Mouse (Mus musculus): Measurements from ENCODE around the gene Fdx1. TPM values are rescaled to one million over a fixed set of nuclear protein-coding genes. Genes with fewer than 3 reads are reported as not detected.
A peak's percentile ranks its signal among the peaks of the same experiment; 100 is the strongest.

The Fdx1 gene
- polyA plus RNA-seq, 1 experiment from 2014 or later, result 65.0 TPM

DNA sequence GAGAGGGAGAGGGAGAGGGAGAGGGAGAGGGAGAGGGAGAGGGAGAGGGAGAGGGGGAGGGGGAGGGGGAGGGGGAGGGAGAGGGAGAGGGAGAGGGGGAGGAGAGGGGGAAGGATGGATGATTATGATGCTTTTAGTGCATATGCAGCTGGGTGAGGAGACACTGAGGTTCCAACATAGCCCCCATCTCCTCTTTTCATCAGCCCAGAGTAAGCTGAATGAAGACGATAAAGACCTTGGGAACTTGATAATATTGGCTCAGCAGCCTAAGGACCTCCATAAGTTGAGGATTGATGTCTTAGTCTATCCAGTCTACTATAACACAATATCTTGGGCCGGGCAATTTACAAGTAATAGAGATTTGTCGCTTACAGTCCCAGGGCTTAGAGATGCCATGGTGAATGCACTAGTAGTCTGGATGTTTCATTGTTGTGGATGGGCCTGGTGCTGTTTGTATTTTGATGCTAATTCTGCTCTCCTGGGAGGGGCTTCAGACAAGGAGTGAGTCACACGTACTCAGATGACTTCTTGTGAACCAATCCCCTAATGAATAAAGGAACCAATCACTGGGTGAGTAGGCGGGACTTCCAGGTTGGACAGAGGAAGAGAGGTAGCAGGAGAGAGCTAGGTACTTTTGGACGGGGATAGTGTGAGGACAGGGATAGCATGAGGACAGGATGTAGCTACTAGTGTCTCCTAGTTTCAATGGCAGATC is 15.3 kb upstream of the Fdx1 start:
- Histone ChIP-seq H3K4me3 (ENCODE audit: low read depth, low read length) (no peak overlapping the region), H3K9ac (replicated peaks; ENCODE audit: low read length) (no peak overlapping the region), H3K27ac (replicated peaks; ENCODE audit: low read depth, low read length) (no peak overlapping the region), H3K4me1 (ENCODE audit: control insufficient read depth, insufficient read depth, low read length) (no peaks in the 10 kb centered on the region), H3K36me3 (replicated peaks; ENCODE audit: control insufficient read depth, insufficient read depth, low read depth, low read length) (no peaks in the 10 kb centered on the region), H3K27me3 (ENCODE audit: control insufficient read depth, insufficient read depth, low read length) (no peaks in the 10 kb centered on the region), H3K9me3 (replicated peaks; ENCODE audit: control insufficient read depth, low read length) (no peaks in the 10 kb centered on the region), H3K4me2 (ENCODE audit: low read depth, low read length) (no peak overlapping the region)
- DNase-seq (ENCODE audit: low spot score), result no peak
- no peak for ATAC-seq (replicated peaks; ENCODE audit: insufficient number of reproducible peaks, low FRiP score, low TSS enrichment, low read depth)
- WGBS, result 85% methylated on average over 6 of the region's 6 CpGs

DNA sequence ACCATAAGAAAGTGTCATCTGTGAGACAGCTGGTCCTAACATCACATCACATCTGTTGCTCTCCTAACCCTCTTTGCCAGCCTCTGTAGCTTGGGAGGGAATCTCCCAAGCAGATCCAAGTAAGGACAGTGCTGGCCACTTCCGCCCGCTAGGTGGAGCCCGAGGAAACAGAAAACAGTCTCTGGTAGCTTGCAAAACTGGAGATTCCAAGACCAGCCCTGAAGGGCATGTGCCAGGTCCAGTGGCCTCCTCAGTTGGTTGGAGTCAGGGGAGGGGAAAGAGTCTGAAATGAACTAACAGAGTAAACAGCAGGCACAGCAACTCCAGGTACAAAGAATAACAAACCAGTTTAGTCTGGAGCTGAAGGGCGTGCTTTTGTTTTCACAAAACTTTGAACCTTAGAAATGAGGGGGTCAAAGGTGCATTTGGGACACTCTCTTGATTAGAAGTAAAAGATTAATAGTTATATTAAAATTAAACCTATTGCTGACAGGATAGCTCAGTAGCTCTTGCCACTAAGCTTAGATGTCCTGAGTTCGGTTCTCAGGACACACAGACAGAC is 14.2 kb upstream of the Fdx1 start:
- Histone ChIP-seq H3K36me3 (replicated peaks; ENCODE audit: control insufficient read depth, insufficient read depth, low read depth, low read length) (no peaks in the 10 kb centered on the region), H3K4me2 (ENCODE audit: low read depth, low read length) (no peak overlapping the region), H3K4me1 (ENCODE audit: control insufficient read depth, insufficient read depth, low read length) (no peaks in the 10 kb centered on the region), H3K9me3 (replicated peaks; ENCODE audit: control insufficient read depth, low read length) (no peaks in the 10 kb centered on the region), H3K9ac (replicated peaks; ENCODE audit: low read length) (no peak overlapping the region), H3K27ac (replicated peaks; ENCODE audit: low read depth, low read length) (no peak overlapping the region), H3K4me3 (ENCODE audit: low read depth, low read length) (no peak overlapping the region), H3K27me3 (ENCODE audit: control insufficient read depth, insufficient read depth, low read length) (no peaks in the 10 kb centered on the region)
- ATAC-seq (replicated peaks; ENCODE audit: insufficient number of reproducible peaks, low FRiP score, low TSS enrichment, low read depth) (peak; percentile 67; the same call in 1 of the 2 replicates), DNase-seq (ENCODE audit: low spot score) (peak; percentile 76)
- 46% methylated on average over 5 of the region's 5 CpGs for WGBS

- no peak for ATAC-seq (replicated peaks; ENCODE audit: insufficient number of reproducible peaks, low FRiP score, low TSS enrichment, low read depth)
These were observed 11.5 kb upstream of the Fdx1 start for GRCm38 (mm10) chr9:51974871-51975270.

DNA sequence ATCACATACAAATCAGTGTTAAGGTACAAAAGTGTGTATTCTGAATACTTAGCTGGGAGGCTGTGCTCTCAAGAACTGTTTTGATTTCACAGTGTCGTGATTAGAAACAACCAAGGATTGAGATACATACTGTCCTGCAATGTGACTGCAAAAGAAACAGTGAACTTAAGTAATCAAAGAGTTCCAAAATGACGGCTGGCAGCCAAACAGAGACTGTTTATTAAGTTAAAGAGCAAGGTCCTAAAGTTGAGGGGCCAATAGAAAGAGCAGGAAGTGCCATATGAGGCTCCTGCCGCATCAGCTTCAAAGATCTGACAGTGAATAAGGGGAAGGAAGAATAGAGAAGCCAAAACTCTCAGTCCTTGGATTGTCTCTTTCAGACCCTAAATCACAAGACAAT is 10.5 kb upstream of the Fdx1 start:
- WGBS, result 56% methylated on average over 3 of the region's 3 CpGs
- no peak overlapping the region for H3K4me3 ChIP-seq (ENCODE audit: low read depth, low read length)

More at GRCm38 (mm10) chr9:51974871-51975270, 11.5 kb upstream of the Fdx1 start:
- Histone ChIP-seq H3K4me3 (ENCODE audit: low read depth, low read length) (no peak overlapping the region), H3K9me3 (replicated peaks; ENCODE audit: control insufficient read depth, low read length) (no peaks in the 10 kb centered on the region), H3K27me3 (ENCODE audit: control insufficient read depth, insufficient read depth, low read length) (no peaks in the 10 kb centered on the region), H3K4me1 (ENCODE audit: control insufficient read depth, insufficient read depth, low read length) (no peaks in the 10 kb centered on the region), H3K36me3 (replicated peaks; ENCODE audit: control insufficient read depth, insufficient read depth, low read depth, low read length) (no peaks in the 10 kb centered on the region), H3K27ac (replicated peaks; ENCODE audit: low read depth, low read length) (no peak overlapping the region), H3K4me2 (ENCODE audit: low read depth, low read length) (no peak overlapping the region), H3K9ac (replicated peaks; ENCODE audit: low read length) (no peak overlapping the region)
- 81% methylated on average over 4 of the region's 4 CpGs for WGBS
- no peak for DNase-seq (ENCODE audit: low spot score)

GRCm38 (mm10) chr9:51966373-51966772 is 3.0 kb upstream of the Fdx1 start:
- no peak overlapping the region for H3K9ac ChIP-seq (replicated peaks; ENCODE audit: low read length)
- no peaks in the 10 kb centered on the region for H3K36me3 ChIP-seq (replicated peaks; ENCODE audit: control insufficient read depth, insufficient read depth, low read depth, low read length)
- H3K4me3 ChIP-seq (ENCODE audit: low read depth, low read length), result no peak overlapping the region
- H3K27ac ChIP-seq (replicated peaks; ENCODE audit: low read depth, low read length), result no peak overlapping the region
- H3K9me3 ChIP-seq (replicated peaks; ENCODE audit: control insufficient read depth, low read length), result no peaks in the 10 kb centered on the region
- ATAC-seq (replicated peaks; ENCODE audit: insufficient number of reproducible peaks, low FRiP score, low TSS enrichment, low read depth) (no peak), DNase-seq (ENCODE audit: low spot score) (no peak)
- H3K4me2 ChIP-seq (ENCODE audit: low read depth, low read length), result no peak overlapping the region
- H3K27me3 ChIP-seq (ENCODE audit: control insufficient read depth, insufficient read depth, low read length), result no peaks in the 10 kb centered on the region
- no peaks in the 10 kb centered on the region for H3K4me1 ChIP-seq (ENCODE audit: control insufficient read depth, insufficient read depth, low read length)

More for the DNA sequence above, 10.5 kb upstream of the Fdx1 start:
- ATAC-seq (replicated peaks; ENCODE audit: insufficient number of reproducible peaks, low FRiP score, low TSS enrichment, low read depth) (no peak), DNase-seq (ENCODE audit: low spot score) (no peak)
- Histone ChIP-seq H3K4me1 (ENCODE audit: control insufficient read depth, insufficient read depth, low read length) (no peaks in the 10 kb centered on the region), H3K9me3 (replicated peaks; ENCODE audit: control insufficient read depth, low read length) (no peaks in the 10 kb centered on the region), H3K9ac (replicated peaks; ENCODE audit: low read length) (no peak overlapping the region), H3K27ac (replicated peaks; ENCODE audit: low read depth, low read length) (no peak overlapping the region), H3K27me3 (ENCODE audit: control insufficient read depth, insufficient read depth, low read length) (no peaks in the 10 kb centered on the region), H3K4me2 (ENCODE audit: low read depth, low read length) (no peak overlapping the region), H3K36me3 (replicated peaks; ENCODE audit: control insufficient read depth, insufficient read depth, low read depth, low read length) (no peaks in the 10 kb centered on the region)

DNA sequence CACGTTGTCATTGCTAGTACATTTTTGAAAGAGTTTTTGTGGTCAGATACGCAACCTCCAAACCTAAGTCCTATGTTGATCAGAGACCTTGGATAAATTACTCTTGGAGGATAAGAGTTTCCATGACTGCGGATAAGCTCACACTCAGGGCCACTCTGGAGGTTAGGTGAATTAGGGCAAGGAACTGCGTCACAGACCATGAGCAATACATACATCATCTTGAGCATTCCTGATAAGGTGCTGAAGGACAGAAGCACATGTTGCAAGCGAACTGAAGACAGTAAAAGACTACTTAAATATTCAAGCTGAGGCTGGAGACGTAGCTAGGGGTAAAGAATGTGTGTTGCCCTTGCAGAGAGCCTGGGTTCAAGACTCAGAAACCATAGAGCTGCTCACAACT is 754 bp upstream of the Fdx1 start:
- H3K4me1 ChIP-seq (ENCODE audit: control insufficient read depth, insufficient read depth, low read length), result no peaks in the 10 kb centered on the region
- DNase-seq (ENCODE audit: low spot score), result no peak
- no peak overlapping the region for H3K4me2 ChIP-seq (ENCODE audit: low read depth, low read length)
- no peak overlapping the region for H3K4me3 ChIP-seq (ENCODE audit: low read depth, low read length)
- H3K36me3 ChIP-seq (replicated peaks; ENCODE audit: control insufficient read depth, insufficient read depth, low read depth, low read length), result no peaks in the 10 kb centered on the region
- H3K9me3 ChIP-seq (replicated peaks; ENCODE audit: control insufficient read depth, low read length), result no peaks in the 10 kb centered on the region
- WGBS, result 73% methylated on average over 6 of the region's 6 CpGs
- no peak overlapping the region for H3K9ac ChIP-seq (replicated peaks; ENCODE audit: low read length)
- H3K27ac ChIP-seq (replicated peaks; ENCODE audit: low read depth, low read length), result no peak overlapping the region
- ATAC-seq (replicated peaks; ENCODE audit: insufficient number of reproducible peaks, low FRiP score, low TSS enrichment, low read depth), result no peak
- no peaks in the 10 kb centered on the region for H3K27me3 ChIP-seq (ENCODE audit: control insufficient read depth, insufficient read depth, low read length)

GRCm38 (mm10) chr9:51961190-51961909 is 2.0 kb downstream of the Fdx1 start:
- no peak overlapping the region for H3K27ac ChIP-seq (replicated peaks; ENCODE audit: low read depth, low read length)
- no peak overlapping the region for H3K9ac ChIP-seq (replicated peaks; ENCODE audit: low read length)
- H3K4me3 ChIP-seq (ENCODE audit: low read depth, low read length), result no peak overlapping the region
- no peaks in the 10 kb centered on the region for H3K27me3 ChIP-seq (ENCODE audit: control insufficient read depth, insufficient read depth, low read length)
- no peaks in the 10 kb centered on the region for H3K9me3 ChIP-seq (replicated peaks; ENCODE audit: control insufficient read depth, low read length)
- no peaks in the 10 kb centered on the region for H3K4me1 ChIP-seq (ENCODE audit: control insufficient read depth, insufficient read depth, low read length)
- H3K4me2 ChIP-seq (ENCODE audit: low read depth, low read length), result no peak overlapping the region
- no peaks in the 10 kb centered on the region for H3K36me3 ChIP-seq (replicated peaks; ENCODE audit: control insufficient read depth, insufficient read depth, low read depth, low read length)
- DNase-seq (ENCODE audit: low spot score) (no peak), ATAC-seq (replicated peaks; ENCODE audit: insufficient number of reproducible peaks, low FRiP score, low TSS enrichment, low read depth) (no peak)
- WGBS, result 70% methylated on average over 6 of the region's 6 CpGs

DNA sequence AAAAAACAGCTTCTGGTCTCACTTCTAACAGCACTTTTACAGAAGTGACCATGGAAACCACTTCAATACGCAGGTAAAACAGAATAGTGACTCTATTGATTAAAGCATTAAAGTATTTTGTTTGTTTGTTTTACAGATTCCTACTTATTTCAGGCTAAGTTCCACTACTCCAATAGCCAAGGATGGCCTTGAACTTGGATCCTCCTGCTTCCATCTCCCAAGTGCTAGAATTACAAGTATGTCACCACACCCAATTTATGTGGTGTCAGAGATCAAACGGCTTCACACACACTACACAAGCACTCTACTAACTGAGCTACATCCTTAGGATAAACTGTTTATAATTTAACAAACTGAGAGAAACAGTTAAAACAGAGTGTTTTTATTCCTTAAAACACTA is 3.0 kb downstream of the Fdx1 start:
- Histone ChIP-seq H3K36me3 (replicated peaks; ENCODE audit: control insufficient read depth, insufficient read depth, low read depth, low read length) (no peaks in the 10 kb centered on the region), H3K27me3 (ENCODE audit: control insufficient read depth, insufficient read depth, low read length) (no peaks in the 10 kb centered on the region), H3K4me3 (ENCODE audit: low read depth, low read length) (no peak overlapping the region), H3K27ac (replicated peaks; ENCODE audit: low read depth, low read length) (no peak overlapping the region), H3K9ac (replicated peaks; ENCODE audit: low read length) (no peak overlapping the region), H3K4me2 (ENCODE audit: low read depth, low read length) (no peak overlapping the region), H3K9me3 (replicated peaks; ENCODE audit: control insufficient read depth, low read length) (no peaks in the 10 kb centered on the region), H3K4me1 (ENCODE audit: control insufficient read depth, insufficient read depth, low read length) (no peaks in the 10 kb centered on the region)
- DNase-seq (ENCODE audit: low spot score), result no peak
- ATAC-seq (replicated peaks; ENCODE audit: insufficient number of reproducible peaks, low FRiP score, low TSS enrichment, low read depth), result no peak
- WGBS, result 84% methylated on average over 2 of the region's 2 CpGs
